Mouse (Mus musculus): ENCODE results near the gene Eno3. TPM values are rescaled to one million over a fixed set of nuclear protein-coding genes. Genes with fewer than 3 reads are reported as not detected.

Gene Eno3
- 31.1 and 40.7 TPM in 2 replicates for polyA plus RNA-seq (2012; rRNA removed)

DNA sequence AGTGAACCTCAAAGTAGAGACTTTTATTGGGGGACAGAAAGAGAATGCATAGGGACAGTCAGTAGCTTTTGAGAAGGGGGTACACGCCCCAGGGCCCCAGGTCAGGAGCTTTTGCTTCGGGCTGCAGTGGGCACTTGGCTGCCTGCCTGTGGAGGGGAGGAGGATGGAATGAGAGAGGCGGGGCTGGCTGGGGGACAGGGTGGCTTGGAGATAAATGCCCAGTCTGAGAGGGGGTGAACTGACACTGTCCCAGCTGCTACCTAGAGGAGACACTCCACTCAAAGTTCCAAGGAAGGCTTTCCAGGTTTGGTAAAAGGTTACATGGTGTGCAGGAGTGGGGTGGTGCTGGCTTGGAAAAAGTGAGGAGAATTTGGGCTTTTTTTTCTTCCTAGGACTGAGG is at the start of gene Eno3:
Gene Eno3 (plus strand): TSS at position 239 of the 400 bp plus-strand sequence.

DNA sequence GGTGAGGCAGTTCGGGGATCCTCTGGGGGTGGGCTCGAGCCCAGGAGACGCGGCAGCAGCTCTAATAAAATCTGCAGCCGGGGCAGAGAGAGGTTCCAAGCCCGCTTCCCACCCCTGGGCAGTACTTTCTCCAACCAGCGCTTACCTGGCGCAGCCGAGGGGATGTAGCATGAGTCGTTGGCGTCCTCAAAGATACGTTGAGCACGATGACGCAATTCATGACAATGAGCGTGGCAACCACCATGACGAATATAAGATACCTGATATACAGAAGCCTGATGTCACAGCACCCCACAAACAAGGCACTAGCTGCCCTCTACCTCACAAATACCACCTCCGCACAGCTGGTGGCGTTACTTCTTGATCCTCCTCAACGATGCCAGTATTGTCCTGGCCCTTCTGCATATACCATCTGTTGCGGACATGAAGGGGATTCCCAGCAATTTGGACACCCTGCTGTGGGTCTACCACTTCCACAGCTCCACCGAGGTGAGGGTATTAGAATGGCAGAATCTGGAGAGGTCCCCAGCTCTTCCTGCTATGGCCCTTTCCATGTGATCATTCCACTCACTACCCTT is 41.4 kb upstream of the Eno3 start, which contains the start of gene 4930544D05Rik:
Gene 4930544D05Rik (plus strand): TSS at position 333 of the 578 bp plus-strand sequence.

GRCm38 (mm10) chr11:70619101-70619500 is 37.9 kb upstream of the Eno3 start, which contains the start of gene Chrne:
Gene Chrne, minus strand, starts transcription at chr11:70619216.

GRCm38 (mm10) chr11:70638714-70639278 is 18.2 kb upstream of the Eno3 start, which contains the start of gene Gp1ba:
Gene Gp1ba, plus strand, starts transcription at chr11:70639122.

DNA sequence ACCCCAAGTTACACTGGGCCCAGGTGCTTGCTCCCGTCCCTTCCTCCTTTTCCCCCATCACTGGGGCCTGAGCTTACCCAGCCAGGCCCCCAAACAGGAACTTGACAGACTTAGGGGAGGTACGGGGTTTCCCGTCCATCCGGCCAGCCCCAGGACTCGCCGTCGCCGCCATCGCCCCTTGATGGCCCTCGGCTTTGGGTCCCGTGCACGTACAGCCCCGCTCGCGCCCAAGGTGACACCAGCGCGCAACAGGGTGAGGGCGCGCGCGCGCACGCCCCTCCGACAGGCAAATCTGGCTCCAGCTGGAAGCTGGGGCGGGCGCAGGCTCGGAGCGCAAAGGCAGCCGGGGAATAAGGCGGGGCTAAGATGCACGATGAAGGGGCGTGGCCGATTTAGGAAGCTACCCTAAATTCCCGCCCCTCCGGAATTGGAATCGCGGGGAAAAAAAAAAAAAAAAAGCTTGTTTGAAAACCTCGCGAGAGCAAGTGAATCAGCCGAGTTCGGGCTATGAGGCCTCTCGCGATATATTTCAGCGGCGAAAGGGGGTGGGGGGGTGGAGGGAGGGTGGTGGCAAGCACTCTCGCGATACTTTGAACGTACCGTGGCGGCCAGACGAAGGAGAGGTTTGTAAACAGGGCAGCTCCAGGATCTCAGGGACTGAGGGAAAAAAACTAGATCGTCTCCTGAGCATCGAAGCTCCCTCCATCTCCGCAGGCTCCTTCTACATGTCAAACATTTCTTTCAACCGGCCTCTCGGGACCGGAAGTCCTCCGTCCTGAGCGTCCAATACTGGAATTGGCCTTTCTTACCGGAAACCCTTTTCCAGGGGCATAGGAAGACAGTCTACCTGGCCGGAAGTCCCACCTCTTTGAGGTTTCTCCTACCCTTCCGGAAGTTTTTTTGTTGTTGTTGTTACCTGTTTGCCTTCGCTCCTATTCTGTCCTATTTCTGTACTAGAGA is 10.0 kb upstream of the Eno3 start, which contains the start of the genes Rnf167 and Slc25a11:
Gene Rnf167 (plus strand): TSS at position 545 of the 960 bp plus-strand sequence.
Gene Slc25a11 (minus strand): TSS at position 789 of the 960 bp plus-strand sequence.

DNA sequence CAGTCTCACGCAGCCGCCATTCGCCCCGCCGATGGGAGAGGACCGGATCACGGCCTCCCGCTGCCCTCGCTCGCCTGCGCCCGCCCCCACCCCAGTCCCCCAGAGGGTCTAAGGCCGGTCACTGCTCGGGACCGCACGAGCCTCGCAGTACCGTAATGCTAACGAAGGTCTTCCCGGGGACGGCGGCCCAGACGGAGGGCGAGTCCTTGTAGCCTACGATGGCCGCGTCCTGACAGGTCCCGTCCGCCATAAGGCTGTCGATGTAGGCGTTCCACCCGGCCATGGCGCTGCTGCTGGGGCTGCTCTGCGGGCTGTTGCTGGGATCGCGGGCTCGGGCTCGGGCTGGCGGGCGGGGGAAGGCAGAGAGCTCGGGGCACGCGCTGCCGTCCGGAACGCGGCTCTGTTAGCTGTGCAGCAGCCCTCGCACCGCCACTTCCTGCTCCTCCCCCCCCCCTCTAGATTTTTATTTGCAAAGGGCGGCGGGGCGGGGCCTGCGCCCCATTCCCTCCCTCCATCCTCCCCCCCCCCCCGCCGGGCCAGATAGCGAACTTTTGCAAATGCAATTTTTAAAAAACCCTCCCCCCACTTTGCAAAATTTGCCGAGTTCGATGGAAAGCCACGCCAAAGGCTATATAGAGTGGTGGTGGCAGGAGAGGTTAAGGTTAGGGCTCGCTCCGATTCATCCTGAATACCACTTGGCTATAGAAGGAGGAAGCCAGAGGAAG is 2.6 kb upstream of the Eno3 start, which contains the start of gene Pfn1:
Gene Pfn1 (minus strand): TSS at position 447 of the 725 bp plus-strand sequence.

GRCm38 (mm10) chr11:70668771-70669505 is 11.9 kb downstream of the Eno3 start, which contains the start of gene Spag7:
Gene Spag7, minus strand, starts transcription at chr11:70669416.

DNA sequence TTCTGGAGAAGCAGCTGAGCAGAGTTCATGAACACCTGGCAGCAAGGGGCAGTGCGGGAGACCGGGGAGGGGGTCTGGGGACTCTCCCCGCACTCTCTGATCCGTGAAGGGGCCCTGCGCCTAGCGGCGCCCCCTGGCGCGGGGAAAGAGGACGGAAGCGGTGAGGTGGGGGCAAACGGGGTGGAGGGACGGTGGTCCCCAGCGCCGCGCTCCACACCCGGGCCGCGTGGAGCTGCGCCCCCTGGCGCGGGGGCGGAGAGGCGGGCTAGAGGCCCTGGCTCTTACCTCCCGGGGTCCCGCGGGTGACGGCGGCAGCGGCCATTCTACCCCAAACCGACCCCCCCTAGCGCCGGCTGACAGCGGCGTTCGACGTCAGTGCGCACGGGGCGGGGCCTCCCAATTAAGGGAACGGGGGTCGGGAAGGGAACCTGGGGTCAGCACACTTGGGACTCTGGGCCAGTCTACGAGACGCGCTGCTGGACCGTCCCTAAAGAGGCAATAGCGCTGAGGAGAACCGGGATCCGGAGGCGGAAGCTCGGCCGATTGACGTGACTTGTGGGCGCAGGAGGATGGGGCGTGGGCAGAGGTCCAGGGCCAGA is 30.7 kb downstream of the Eno3 start, which contains the start of gene Camta2:
Gene Camta2 (minus strand): TSS at position 505 of the 599 bp plus-strand sequence.

GRCm38 (mm10) chr11:70699722-70700556 is 42.9 kb downstream of the Eno3 start, which contains the start of the genes Inca1 and Kif1c:
Gene Inca1, minus strand, starts transcription at chr11:70700155.
Gene Kif1c, plus strand, starts transcription at chr11:70700548.

Other genes with a start within 250 kb of the Eno3 start
- gene Pelp1, start 247.2 kb upstream of the Eno3 start, polyA plus RNA-seq (2012; rRNA removed) = 34.7 and 45.0 TPM in 2 replicates
- 49.1 and 64.2 TPM in 2 replicates for gene Arrb2, start 224.6 kb upstream of the Eno3 start, polyA plus RNA-seq (2012; rRNA removed)
- 37.6 and 48.2 TPM in 2 replicates for gene Med11, start 205.3 kb upstream of the Eno3 start, polyA plus RNA-seq (2012; rRNA removed)
- gene Zmynd15, start 197.8 kb upstream of the Eno3 start, polyA plus RNA-seq (2012; rRNA removed) = 0.47 and 0.52 TPM in 2 replicates
- gene Cxcl16, start 197.2 kb upstream of the Eno3 start, polyA plus RNA-seq (2012; rRNA removed) = 1.7 and 2.2 TPM in 2 replicates
- gene Tm4sf5, start 152.0 kb upstream of the Eno3 start, polyA plus RNA-seq (2012; rRNA removed) = 1.2 and 1.3 TPM in 2 replicates
- 0.22 and 0.30 TPM in 2 replicates for gene Vmo1, start 142.6 kb upstream of the Eno3 start, polyA plus RNA-seq (2012; rRNA removed)
- gene Gltpd2, start 138.0 kb upstream of the Eno3 start, polyA plus RNA-seq (2012; rRNA removed) = 0.25 and 0.60 TPM in 2 replicates
- gene Psmb6, start 131.8 kb upstream of the Eno3 start, polyA plus RNA-seq (2012; rRNA removed) = 450 and 522 TPM in 2 replicates
- gene Gm40193, start 124.3 kb upstream of the Eno3 start, polyA plus RNA-seq (2012; rRNA removed) = not detected in 2 replicates
- 7.3 and 9.7 TPM in 2 replicates for gene Pld2, start 117.1 kb upstream of the Eno3 start, polyA plus RNA-seq (2012; rRNA removed)
- 51.8 and 75.5 TPM in 2 replicates for gene Mink1, start 94.3 kb upstream of the Eno3 start, polyA plus RNA-seq (2012; rRNA removed)
- gene 4930544D05Rik, start 41.4 kb upstream of the Eno3 start, polyA plus RNA-seq (2012; rRNA removed) = not detected in 2 replicates
- gene Chrne, start 38.0 kb upstream of the Eno3 start, polyA plus RNA-seq (2012; rRNA removed) = not detected in 2 replicates
- 0.71 and 1.1 TPM in 2 replicates for gene Gp1ba, start 18.1 kb upstream of the Eno3 start, polyA plus RNA-seq (2012; rRNA removed)
- gene Rnf167, start 10.0 kb upstream of the Eno3 start, polyA plus RNA-seq (2012; rRNA removed) = 65.1 and 75.1 TPM in 2 replicates
- gene Slc25a11, start 9.7 kb upstream of the Eno3 start, polyA plus RNA-seq (2012; rRNA removed) = 97.5 and 110 TPM in 2 replicates
- 596 and 833 TPM in 2 replicates for gene Pfn1, start 2.6 kb upstream of the Eno3 start, polyA plus RNA-seq (2012; rRNA removed)
- gene Spag7, start 12.2 kb downstream of the Eno3 start, polyA plus RNA-seq (2012; rRNA removed) = 113 and 176 TPM in 2 replicates
- gene Camta2, start 30.9 kb downstream of the Eno3 start, polyA plus RNA-seq (2012; rRNA removed) = 12.3 TPM in 2 replicates
- 0.44 and 1.1 TPM in 2 replicates for gene Inca1, start 43.0 kb downstream of the Eno3 start, polyA plus RNA-seq (2012; rRNA removed)
- 28.3 and 36.8 TPM in 2 replicates for gene Kif1c, start 43.3 kb downstream of the Eno3 start, polyA plus RNA-seq (2012; rRNA removed)
- 4.8 and 5.2 TPM in 2 replicates for gene Zfp3, start 107.0 kb downstream of the Eno3 start, polyA plus RNA-seq (2012; rRNA removed)
- 0.05 TPM in 1 of 2 replicates, not detected in the other for gene Scimp, start 155.4 kb downstream of the Eno3 start, polyA plus RNA-seq (2012; rRNA removed)
- gene Rabep1, start 187.6 kb downstream of the Eno3 start, polyA plus RNA-seq (2012; rRNA removed) = 19.7 and 22.9 TPM in 2 replicates